Mouse (Mus musculus): ENCODE results near the gene Mtmr6. TPM values are rescaled to one million over a fixed set of nuclear protein-coding genes. Genes with fewer than 3 reads are reported as not detected.

The Mtmr6 gene
- total RNA-seq (2021): 10 to 100 TPM; 27.2 to 29.6 TPM

- intact Hi-C loops (cut with DNase I): loop anchor here (1.0 kb wide), 1 partner anchor 14 kb away; the partner anchor contains the start of genes Gm49336 and Nupl1
- peak; percentile 90 for DNase-seq (ENCODE audit: low spot score)
These were observed at the start of gene Mtmr6 for GRCm38 (mm10) chr14:60264990-60265876. TSS of gene Mtmr6 (plus strand) at chr14:60265228.

GRCm38 (mm10) chr14:60216125-60216524, 48.9 kb upstream of the Mtmr6 start:
- intact Hi-C loops (cut with DNase I): no loop called here
- no peak for DNase-seq (ENCODE audit: low spot score)

- intact Hi-C loops (cut with DNase I): no loop called here
- no peak for DNase-seq (ENCODE audit: low spot score)
These were observed 47.4 kb upstream of the Mtmr6 start for GRCm38 (mm10) chr14:60217616-60218015.

- DNase-seq (ENCODE audit: low spot score): no peak
- intact Hi-C loops (cut with DNase I): no loop called here
These were observed 45.1 kb upstream of the Mtmr6 start for GRCm38 (mm10) chr14:60219886-60220285.

- DNase-seq (ENCODE audit: low spot score): no peak
- intact Hi-C loops (cut with DNase I): no loop called here
These were observed 26.5 kb upstream of the Mtmr6 start for GRCm38 (mm10) chr14:60238551-60238950.

- intact Hi-C loops (cut with DNase I): no loop called here
- no peak for DNase-seq (ENCODE audit: low spot score)
These were observed 14.7 kb upstream of the Mtmr6 start for GRCm38 (mm10) chr14:60250366-60250765.

GRCm38 (mm10) chr14:60250879-60251278, 14.1 kb upstream of the Mtmr6 start:
- DNase-seq (ENCODE audit: low spot score): no peak
- intact Hi-C loops (cut with DNase I): loop anchor here (1.0 kb wide), 1 partner anchor 14 kb away; the partner anchor contains the start of gene Mtmr6

GRCm38 (mm10) chr14:60251281-60252003, 13.6 kb upstream of the Mtmr6 start, which contains the start of the genes Nupl1 and Gm49336:
TSS of gene Nupl1 (minus strand) at chr14:60251431.
TSS of gene Gm49336 (minus strand) at chr14:60251507.
- peak; percentile 97 for DNase-seq (ENCODE audit: low spot score)
- intact Hi-C loops (cut with DNase I): loop anchor here (1.0 kb wide), 1 partner anchor 14 kb away; the partner anchor contains the start of gene Mtmr6

GRCm38 (mm10) chr14:60252004-60253000, 12.7 kb upstream of the Mtmr6 start:
- no peak for DNase-seq (ENCODE audit: low spot score)
- intact Hi-C loops (cut with DNase I): no loop called here

GRCm38 (mm10) chr14:60253466-60253865, 11.6 kb upstream of the Mtmr6 start:
- intact Hi-C loops (cut with DNase I): no loop called here
- DNase-seq (ENCODE audit: low spot score): no peak

GRCm38 (mm10) chr14:60254774-60255173, 10.3 kb upstream of the Mtmr6 start:
- intact Hi-C loops (cut with DNase I): no loop called here
- no peak for DNase-seq (ENCODE audit: low spot score)

- intact Hi-C loops (cut with DNase I): no loop called here
These were observed 8.7 kb upstream of the Mtmr6 start for GRCm38 (mm10) chr14:60256356-60256755.

GRCm38 (mm10) chr14:60257101-60257500, 7.9 kb upstream of the Mtmr6 start:
- intact Hi-C loops (cut with DNase I): no loop called here
- no peak for DNase-seq (ENCODE audit: low spot score)

More at GRCm38 (mm10) chr14:60256356-60256755, 8.7 kb upstream of the Mtmr6 start:
- DNase-seq (ENCODE audit: low spot score): no peak

- intact Hi-C loops (cut with DNase I): no loop called here
- DNase-seq (ENCODE audit: low spot score): no peak
These were observed 7.2 kb upstream of the Mtmr6 start for GRCm38 (mm10) chr14:60257851-60258250.

GRCm38 (mm10) chr14:60262316-60262715, 2.7 kb upstream of the Mtmr6 start:
- intact Hi-C loops (cut with DNase I): no loop called here
- no peak for DNase-seq (ENCODE audit: low spot score)

- no peak for DNase-seq (ENCODE audit: low spot score)
- intact Hi-C loops (cut with DNase I): no loop called here
These were observed 4.3 kb downstream of the Mtmr6 start for GRCm38 (mm10) chr14:60269333-60269732.

GRCm38 (mm10) chr14:60273346-60273745, 8.3 kb downstream of the Mtmr6 start:
- DNase-seq (ENCODE audit: low spot score): no peak
- intact Hi-C loops (cut with DNase I): no loop called here

GRCm38 (mm10) chr14:60275301-60276276, 10.6 kb downstream of the Mtmr6 start:
- intact Hi-C loops (cut with DNase I): no loop called here
- no peak for DNase-seq (ENCODE audit: low spot score)
